Mouse (Mus musculus) brain, embryonic 14.5 days (tissue): ENCODE results near the gene Letm1.

Experiments used
- CTCF ChIP-seq: fragments of 200-500 bp; IDR thresholded peaks from 2 replicates; pipeline ENCODE4 v1.5.1; 2012; ENCODE audit warnings: inconsistent platforms, mild to moderate bottlenecking, moderate library complexity, borderline replicate concordance; ENCODE audit not compliant: insufficient read depth, insufficient read length; ENCODE audit errors: extremely low read depth
- POLR2A ChIP-seq: fragments of 200-500 bp; IDR thresholded peaks from 2 replicates; pipeline ENCODE4 v1.6.1; 2012; ENCODE audit warnings: mild to moderate bottlenecking, inconsistent platforms, borderline replicate concordance; ENCODE audit not compliant: poor library complexity, insufficient read depth, insufficient read length, severe bottlenecking; ENCODE audit errors: extremely low read depth

GRCm38 (mm10) chr5:33730516-33730915, 52.1 kb downstream of the Letm1 start:
- no peak for TF ChIP-seq CTCF
- no peak for TF ChIP-seq POLR2A
